Mouse (Mus musculus) forebrain, embryonic 10.5 days (tissue): ENCODE measurements around the gene Ssc5d. TPM values are rescaled to one million over a fixed set of nuclear protein-coding genes. Genes with fewer than 3 reads are reported as not detected.
A peak's percentile ranks its signal among the peaks of the same experiment; 100 is the strongest.

Experiments used
- DNase-seq: peaks from one replicate; pipeline ENCODE4 v3.0.0-alpha.2; 2017; ENCODE audit warnings: low spot score; ENCODE audit errors: extremely low spot score
- H3K27ac ChIP-seq: fragments of 300-500 bp; sonication (generic); 2 replicates; pipeline ENCODE4 v1.5.1; 2016; ENCODE audit warnings: mild to moderate bottlenecking
- H3K27me3 ChIP-seq: fragments of 300-500 bp; sonication (generic); 2 replicates; pipeline ENCODE4 v1.6.1; 2016; ENCODE audit warnings: mild to moderate bottlenecking; ENCODE audit not compliant: poor library complexity, severe bottlenecking
- H3K36me3 ChIP-seq: fragments of 300-500 bp; sonication (generic); replicated peaks from 2 replicates; pipeline ENCODE4 v1.6.1; 2016; ENCODE audit warnings: mild to moderate bottlenecking, moderate library complexity
- H3K4me1 ChIP-seq: fragments of 300-500 bp; sonication (generic); 2 replicates; pipeline ENCODE4 v1.6.1; 2016
- H3K4me3 ChIP-seq: fragments of 300-500 bp; sonication (generic); 2 replicates; pipeline ENCODE4 v1.5.1; 2016; ENCODE audit warnings: mild to moderate bottlenecking, moderate library complexity
- H3K9me3 ChIP-seq: fragments of 300-500 bp; sonication (generic); 2 replicates; pipeline ENCODE4 v1.6.1; 2016; ENCODE audit warnings: mild to moderate bottlenecking, moderate library complexity
- WGBS: fragments of 180-500 bp; shearing (Covaris S2); methylation state at CpG from one replicate; pipeline ENCODE4 v1.1.7; 2016; 5-methylcytosine and 5-hydroxymethylcytosine counted together
- polyA plus RNA-seq: library from polyadenylated mRNA; unstranded; fragments of >200 nt; fragmentation: Nextera tagmentation; extraction: Ambion mirVana; gene quantifications from 2 replicates; pipeline ENCODE4 v1.2.1, GENCODE M21; 2016

Gene Ssc5d
- polyA plus RNA-seq, 1 experiment from 2014 or later: 1.2 TPM

DNA sequence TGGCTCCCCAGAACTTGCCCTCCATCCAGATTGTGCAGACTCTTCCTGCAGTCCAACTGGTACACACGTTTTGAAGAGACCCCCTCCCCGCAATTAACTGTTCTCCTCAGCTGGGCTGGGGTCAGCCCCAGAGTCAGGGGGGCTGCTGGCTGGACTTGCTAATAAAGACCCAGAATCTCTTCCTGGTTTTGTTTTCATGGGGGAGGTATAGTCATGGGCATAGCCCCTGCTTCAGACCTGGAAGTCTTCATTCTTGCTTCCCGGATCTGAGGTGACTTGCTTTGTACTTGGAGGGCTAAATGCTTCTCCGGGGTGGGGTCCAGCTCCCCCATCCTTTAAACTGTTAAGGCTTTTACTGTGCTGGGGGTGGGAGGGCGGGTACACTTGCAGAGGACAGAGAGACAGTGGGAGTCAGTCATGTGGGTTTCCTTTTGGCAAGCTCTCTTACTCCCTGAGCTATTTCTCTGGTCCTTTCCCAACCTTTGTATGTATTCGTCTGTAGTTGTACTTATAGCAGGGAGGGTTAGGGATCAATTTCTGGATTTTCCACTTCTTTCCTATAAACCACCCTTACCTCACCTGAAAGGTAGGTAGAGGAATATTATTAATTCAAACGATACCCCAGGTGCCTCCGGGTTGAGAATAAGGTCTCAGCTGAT lies 3.6 kb upstream of the Ssc5d start, which contains the start of gene Nat14:
Gene Nat14, plus strand, starts transcription at position 205 of the 659 bp plus-strand sequence.
- no peaks in the 10 kb centered on the region for H3K27me3 ChIP-seq
- WGBS: 24% methylated on average over 8 of the region's 8 CpGs
- no peak for DNase-seq
- H3K36me3 ChIP-seq: peaks cover 47% of the 10 kb centered on the region
- peaks cover 75% of the 10 kb centered on the region for H3K4me1 ChIP-seq
- H3K27ac ChIP-seq: peak within 1 kb of the TSS; percentile 92
- H3K4me3 ChIP-seq: peak within 1 kb of the TSS; percentile 53
- peaks cover 4% of the 10 kb centered on the region; the same call in 1 of the 2 replicates for H3K9me3 ChIP-seq

DNA sequence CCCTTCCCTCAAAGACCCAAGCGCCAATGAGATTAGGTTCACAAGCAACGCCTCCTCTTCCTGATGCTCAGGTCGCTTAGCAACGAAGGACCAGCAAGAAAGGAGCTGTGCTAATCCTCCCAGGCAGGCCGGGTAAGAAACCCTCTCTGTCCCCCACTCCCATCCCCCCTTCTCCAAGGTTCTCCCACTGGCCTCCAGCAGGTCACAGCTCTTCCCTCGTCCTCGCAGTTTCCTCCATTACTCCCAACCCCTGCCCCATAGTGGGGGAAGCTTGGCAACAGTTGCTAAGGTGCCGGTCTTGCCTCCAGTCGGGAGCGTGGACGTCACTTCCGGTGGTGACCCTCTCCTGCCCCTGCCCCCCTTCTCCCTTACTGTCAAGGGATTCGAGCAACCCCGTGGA lies 3.1 kb upstream of the Ssc5d start:
- WGBS: under 1% methylated on average over 14 of the region's 14 CpGs
- peaks cover 4% of the 10 kb centered on the region; the same call in 1 of the 2 replicates for H3K9me3 ChIP-seq
- H3K4me1 ChIP-seq: peaks cover 79% of the 10 kb centered on the region
- peaks cover 43% of the 10 kb centered on the region for H3K36me3 ChIP-seq
- H3K27me3 ChIP-seq: no peaks in the 10 kb centered on the region
- DNase-seq: peak; percentile 92
- peak overlapping the region; percentile 92 for H3K27ac ChIP-seq
- H3K4me3 ChIP-seq: peak overlapping the region; percentile 53

DNA sequence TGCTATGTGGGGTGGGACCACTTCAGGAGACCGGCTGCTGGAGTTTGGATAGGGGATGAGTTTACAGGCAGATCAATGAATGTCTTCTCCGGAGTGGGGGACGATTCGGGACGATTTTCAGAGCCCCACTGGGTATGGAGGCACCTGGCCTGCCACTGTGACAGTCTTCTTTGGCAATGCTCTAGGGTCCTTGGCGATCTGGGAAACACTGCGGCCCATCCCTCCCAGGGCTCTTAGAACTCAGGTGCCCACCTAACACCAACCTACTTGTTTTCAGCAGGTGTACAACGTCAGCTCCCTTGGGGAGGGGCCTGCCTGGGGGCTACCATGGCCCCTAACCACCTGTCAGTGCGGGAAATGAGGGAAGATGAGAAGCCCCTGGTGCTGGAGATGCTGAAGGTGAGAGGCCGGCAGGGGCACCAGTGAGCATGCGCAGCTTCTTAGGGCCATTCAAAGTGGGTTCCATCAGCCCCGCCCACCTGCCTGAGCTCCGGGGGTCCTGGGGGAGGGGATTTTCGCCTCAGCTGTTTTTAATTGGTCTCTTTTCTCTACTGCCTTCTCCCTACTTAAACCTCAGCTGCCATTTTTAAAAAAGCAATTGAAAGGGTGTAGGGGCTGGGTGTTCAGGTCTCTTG lies 2.5 kb upstream of the Ssc5d start:
- Histone ChIP-seq H3K9me3 (peaks cover 4% of the 10 kb centered on the region; the same call in 1 of the 2 replicates), H3K27me3 (no peaks in the 10 kb centered on the region), H3K4me1 (peaks cover 79% of the 10 kb centered on the region), H3K27ac (peak overlapping the region; percentile 92), H3K4me3 (peak overlapping the region; percentile 53), H3K36me3 (peaks cover 37% of the 10 kb centered on the region)
- DNase-seq: peak; percentile 88
- WGBS: 2% methylated on average over 14 of the region's 14 CpGs

DNA sequence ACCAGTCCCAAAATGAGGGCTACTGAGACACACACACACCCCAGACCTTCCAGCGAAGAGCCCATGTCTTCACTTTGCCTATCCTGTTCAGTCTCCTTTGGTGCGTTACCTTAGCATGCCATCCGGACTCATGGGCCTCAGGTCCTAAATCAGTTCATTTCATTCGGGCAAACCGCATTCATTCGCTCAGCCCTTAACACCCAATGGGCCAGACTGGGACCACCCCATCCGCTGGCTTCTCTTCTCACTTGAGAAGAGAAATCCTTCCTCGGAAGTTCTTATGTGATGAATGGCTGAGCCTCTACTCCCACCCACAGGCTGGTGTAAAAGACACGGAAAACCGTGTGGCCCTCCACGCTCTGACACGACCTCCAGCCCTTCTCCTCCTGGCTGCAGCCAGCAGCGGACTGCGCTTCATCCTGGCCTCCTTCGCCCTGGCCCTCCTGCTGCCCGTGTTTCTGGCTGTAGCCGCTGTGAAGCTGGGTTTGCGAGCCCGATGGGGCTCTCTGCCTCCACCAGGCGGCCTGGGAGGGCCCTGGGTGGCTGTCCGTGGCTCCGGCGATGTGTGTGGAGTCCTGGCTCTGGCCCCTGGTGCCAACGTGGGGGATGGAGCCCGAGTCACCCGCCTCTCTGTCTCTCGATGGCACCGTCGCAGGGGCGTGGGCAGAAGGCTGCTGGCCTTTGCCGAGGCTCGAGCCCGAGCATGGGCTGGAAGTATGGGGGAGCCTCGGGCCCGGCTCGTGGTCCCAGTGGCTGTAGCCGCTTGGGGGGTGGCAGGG lies 1.8 kb upstream of the Ssc5d start:
- H3K36me3 ChIP-seq: peaks cover 30% of the 10 kb centered on the region

DNA sequence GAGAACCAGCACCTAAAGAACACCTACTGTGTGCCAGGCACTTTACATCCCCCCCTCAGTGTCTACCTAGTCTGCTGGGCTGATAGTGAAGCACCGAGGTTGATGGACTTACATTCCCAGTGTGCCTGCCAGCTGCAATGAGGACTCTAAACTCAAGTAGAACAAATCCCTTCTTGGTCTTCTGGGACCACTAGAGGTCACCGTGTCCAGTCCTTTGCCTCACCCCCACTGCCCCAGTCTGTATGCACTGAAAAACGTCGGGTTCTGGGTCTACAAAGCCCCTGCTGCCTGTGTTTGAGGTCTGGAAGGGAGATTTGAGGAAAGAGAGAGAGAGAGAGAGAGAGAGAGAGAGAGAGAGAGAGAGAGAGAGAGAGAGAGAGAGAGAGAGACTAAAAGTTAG lies 1.1 kb upstream of the Ssc5d start:
- peak overlapping the region; percentile 53 for H3K4me3 ChIP-seq
- H3K4me1 ChIP-seq: peaks cover 77% of the 10 kb centered on the region
- H3K27ac ChIP-seq: peak overlapping the region; percentile 92
- no peaks in the 10 kb centered on the region for H3K27me3 ChIP-seq
- peaks cover 4% of the 10 kb centered on the region; the same call in 1 of the 2 replicates for H3K9me3 ChIP-seq
- DNase-seq: no peak
- H3K36me3 ChIP-seq: peaks cover 23% of the 10 kb centered on the region
- 4% methylated on average over 4 of the region's 4 CpGs for WGBS

More for the DNA sequence above, 1.8 kb upstream of the Ssc5d start:
- 4% methylated on average over 37 of the region's 37 CpGs for WGBS
- Histone ChIP-seq H3K27me3 (no peaks in the 10 kb centered on the region), H3K27ac (peak overlapping the region; percentile 92), H3K4me3 (peak overlapping the region; percentile 53), H3K4me1 (peaks cover 81% of the 10 kb centered on the region), H3K9me3 (peaks cover 4% of the 10 kb centered on the region; the same call in 1 of the 2 replicates)
- peak; percentile 64 for DNase-seq

DNA sequence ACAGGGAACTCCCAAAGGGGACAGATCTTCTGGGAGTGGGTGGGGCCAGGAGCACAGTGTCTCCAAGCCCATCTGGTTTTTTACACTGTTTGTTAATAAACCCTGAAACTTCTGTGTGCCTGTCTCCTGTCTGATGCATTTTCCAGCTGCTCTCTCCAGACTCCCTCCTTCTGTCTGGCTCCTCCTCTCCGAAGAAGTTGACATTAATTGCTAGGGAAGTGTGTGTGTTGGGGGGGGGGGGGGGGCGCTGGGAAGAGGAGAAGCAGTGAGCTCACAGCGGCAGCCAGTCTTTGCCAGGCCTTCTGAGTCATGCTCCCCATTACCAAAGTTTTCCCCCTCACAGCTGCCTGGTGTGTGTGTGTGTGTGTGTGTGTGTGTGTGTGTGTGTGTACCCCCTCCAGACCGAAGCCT lies 689 bp upstream of the Ssc5d start:
- Histone ChIP-seq H3K4me3 (peak overlapping the region; percentile 53), H3K9me3 (peaks cover 4% of the 10 kb centered on the region; the same call in 1 of the 2 replicates), H3K27me3 (no peaks in the 10 kb centered on the region), H3K27ac (peak overlapping the region; percentile 92), H3K36me3 (peaks cover 19% of the 10 kb centered on the region), H3K4me1 (peaks cover 76% of the 10 kb centered on the region)
- 14% methylated on average over 3 of the region's 4 CpGs for WGBS
- DNase-seq: no peak

DNA sequence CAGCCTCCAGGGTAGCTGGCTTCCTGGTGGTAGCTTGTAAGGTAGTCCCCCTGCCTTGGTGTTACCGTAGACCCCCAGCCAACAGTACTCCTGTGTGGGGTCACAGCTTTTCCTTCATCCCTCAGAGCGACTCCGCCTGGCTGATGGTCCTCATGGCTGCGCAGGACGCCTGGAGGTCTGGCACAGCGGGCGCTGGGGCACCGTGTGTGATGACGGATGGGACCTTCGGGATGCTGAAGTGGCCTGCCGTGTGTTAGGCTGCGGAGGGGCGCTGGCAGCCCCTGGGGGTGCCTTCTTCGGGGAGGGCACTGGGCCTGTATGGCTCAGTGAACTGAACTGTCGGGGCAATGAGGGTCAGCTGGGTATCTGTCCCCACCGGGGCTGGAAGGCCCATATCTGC lies 1.3 kb downstream of the Ssc5d start:
- peak overlapping the region; percentile 92 for H3K27ac ChIP-seq
- no peak for DNase-seq
- H3K4me1 ChIP-seq: peaks cover 59% of the 10 kb centered on the region
- H3K27me3 ChIP-seq: no peaks in the 10 kb centered on the region
- 0 out of 2 replicates have a peak overlapping the region, but pooled peaks have one; percentile 29 for H3K4me3 ChIP-seq
- H3K9me3 ChIP-seq: 0 out of 2 replicates have a peak, but pooled peaks cover 4% of the 10 kb centered on the region
- WGBS: 75% methylated on average over 16 of the region's 16 CpGs
- H3K36me3 ChIP-seq: no peaks in the 10 kb centered on the region

DNA sequence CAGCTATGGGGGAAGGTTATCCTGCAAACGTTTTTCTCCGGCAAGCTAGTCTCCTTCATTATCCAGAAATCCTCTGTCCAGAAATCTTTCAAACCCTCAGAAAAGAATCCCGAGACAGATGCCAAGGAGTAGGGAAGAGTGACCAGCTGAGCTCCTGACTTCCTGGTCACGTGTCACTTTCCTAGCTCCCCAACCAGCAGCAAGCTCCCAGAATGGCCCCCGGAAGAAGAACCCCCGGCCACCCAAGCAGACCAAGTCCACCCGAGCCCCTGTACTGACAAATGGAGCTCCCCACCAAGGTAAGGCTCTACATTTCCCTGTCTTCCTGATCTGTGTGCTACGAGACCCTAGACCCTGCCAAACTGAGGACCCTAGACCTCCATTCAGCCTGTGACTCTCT lies 2.1 kb downstream of the Ssc5d start:
- no peak for DNase-seq
- Histone ChIP-seq H3K27me3 (no peaks in the 10 kb centered on the region), H3K27ac (peak overlapping the region; percentile 92), H3K36me3 (no peaks in the 10 kb centered on the region), H3K9me3 (0 out of 2 replicates have a peak, but pooled peaks cover 4% of the 10 kb centered on the region), H3K4me3 (no peak overlapping the region), H3K4me1 (peaks cover 50% of the 10 kb centered on the region)
- 68% methylated on average over 8 of the region's 8 CpGs for WGBS

DNA sequence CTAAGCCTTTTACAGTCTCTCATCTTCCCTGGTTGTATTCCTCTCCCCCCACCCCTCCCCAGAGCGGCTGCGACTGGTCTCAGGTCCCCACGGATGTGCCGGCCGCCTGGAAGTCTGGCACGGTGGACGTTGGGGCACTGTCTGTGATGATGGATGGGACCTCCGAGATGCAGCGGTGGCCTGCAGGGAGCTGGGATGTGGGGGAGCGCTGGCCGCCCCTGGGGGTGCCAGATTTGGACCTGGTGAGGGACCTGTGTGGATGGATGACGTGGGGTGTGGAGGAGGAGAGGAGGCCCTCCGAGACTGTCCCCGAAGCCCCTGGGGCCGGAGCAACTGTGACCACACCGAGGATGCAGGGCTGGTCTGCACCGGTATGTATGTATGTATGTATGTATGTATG lies 2.7 kb downstream of the Ssc5d start:
- no peak overlapping the region for H3K4me3 ChIP-seq
- 86% methylated on average over 17 of the region's 17 CpGs for WGBS
- H3K27me3 ChIP-seq: no peaks in the 10 kb centered on the region
- 0 out of 2 replicates have a peak, but pooled peaks cover 4% of the 10 kb centered on the region for H3K9me3 ChIP-seq
- peaks cover 44% of the 10 kb centered on the region for H3K4me1 ChIP-seq
- no peak for DNase-seq
- no peaks in the 10 kb centered on the region for H3K36me3 ChIP-seq
- no peak overlapping the region for H3K27ac ChIP-seq

DNA sequence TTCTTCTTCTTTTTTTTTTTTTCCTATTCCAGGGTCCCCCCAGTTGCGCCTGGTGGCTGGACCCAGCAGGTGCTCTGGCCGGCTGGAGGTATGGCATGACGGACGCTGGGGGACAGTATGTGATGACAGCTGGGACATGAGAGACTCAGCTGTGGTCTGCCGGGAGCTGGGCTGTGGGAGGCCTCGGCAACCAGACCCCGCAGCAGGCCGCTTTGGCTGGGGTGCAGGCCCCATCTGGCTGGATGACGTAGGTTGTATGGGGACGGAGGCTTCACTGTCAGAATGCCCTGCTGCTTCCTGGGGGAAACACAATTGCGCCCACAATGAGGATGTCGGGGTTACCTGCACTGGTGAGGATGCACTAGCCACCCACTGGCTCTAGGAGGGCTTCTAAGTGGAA lies 7.5 kb downstream of the Ssc5d start:
- no peaks in the 10 kb centered on the region for H3K36me3 ChIP-seq
- H3K27ac ChIP-seq: no peak overlapping the region
- no peaks in the 10 kb centered on the region for H3K27me3 ChIP-seq
- 89% methylated on average over 12 of the region's 12 CpGs for WGBS
- DNase-seq: no peak
- peaks cover 9% of the 10 kb centered on the region for H3K9me3 ChIP-seq
- H3K4me3 ChIP-seq: no peak overlapping the region
- peaks cover 2% of the 10 kb centered on the region; the same call in 1 of the 2 replicates for H3K4me1 ChIP-seq

GRCm38 (mm10) chr7:4934160-4934914 lies 8.8 kb downstream of the Ssc5d start:
- Histone ChIP-seq H3K36me3 (no peaks in the 10 kb centered on the region), H3K4me1 (no peaks in the 10 kb centered on the region), H3K4me3 (no peak overlapping the region), H3K9me3 (peaks cover 9% of the 10 kb centered on the region), H3K27ac (no peak overlapping the region), H3K27me3 (no peaks in the 10 kb centered on the region)
- DNase-seq: no peak
- WGBS: 88% methylated on average over 4 of the region's 4 CpGs

GRCm38 (mm10) chr7:4936832-4937231 lies 11.2 kb downstream of the Ssc5d start:
- Histone ChIP-seq H3K27me3 (no peaks in the 10 kb centered on the region), H3K4me1 (no peaks in the 10 kb centered on the region), H3K36me3 (no peaks in the 10 kb centered on the region), H3K4me3 (no peak overlapping the region), H3K27ac (no peak overlapping the region), H3K9me3 (peaks cover 9% of the 10 kb centered on the region)
- no peak for DNase-seq
- 85% methylated on average over 10 of the region's 10 CpGs for WGBS
